Mouse (Mus musculus): ENCODE results near the gene Gdf10.

The Gdf10 gene

GRCm38 (mm10) chr14:33923168-33924070, at the start of gene Gdf10:
Gdf10 (plus strand) TSS chr14:33923587.
- no peak for DNase-seq

- no peak for DNase-seq
Observed at GRCm38 (mm10) chr14:33878826-33879225, 44.6 kb upstream of the Gdf10 start.

GRCm38 (mm10) chr14:33880236-33880635, 43.2 kb upstream of the Gdf10 start:
- DNase-seq: no peak

DNA sequence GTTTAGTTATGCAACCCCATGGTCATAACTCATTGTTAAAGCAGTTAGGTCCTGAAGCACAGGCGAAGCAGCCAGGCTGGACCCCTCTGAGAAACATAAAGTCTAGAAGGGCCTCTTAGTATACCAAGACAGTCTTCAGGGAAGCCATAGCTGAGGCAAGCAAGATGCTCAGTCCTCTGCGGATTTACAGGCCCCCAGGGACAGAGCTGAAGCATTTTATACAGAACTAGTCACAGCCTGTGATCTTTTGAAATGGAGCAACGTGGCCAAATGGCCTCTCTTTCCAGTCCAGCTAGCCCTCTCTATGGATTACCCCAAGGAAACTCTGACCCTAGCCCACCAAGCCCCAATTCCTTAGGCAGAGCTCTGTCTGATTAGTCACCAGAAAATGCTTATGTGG, 41.9 kb upstream of the Gdf10 start:
- no peak for DNase-seq

DNA sequence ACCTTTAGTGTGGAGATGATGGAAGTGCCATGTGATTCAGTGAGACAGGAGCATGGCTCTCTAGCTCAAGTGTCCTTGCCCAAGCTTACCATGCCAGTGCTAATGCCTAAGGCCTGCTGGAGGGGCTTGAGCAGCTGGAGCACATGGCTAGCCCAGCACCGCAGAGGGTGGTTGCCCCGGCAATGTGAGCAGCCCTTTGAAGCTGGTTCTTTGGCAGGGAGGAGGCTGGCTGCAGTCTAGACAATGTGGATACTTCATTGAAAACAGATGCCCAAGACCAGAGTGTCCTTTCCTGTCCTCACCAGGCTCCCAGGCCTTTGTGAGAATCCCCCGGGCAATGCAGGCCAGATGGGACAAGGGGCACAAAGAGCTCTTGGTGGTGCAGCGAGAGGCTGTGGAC, 40.3 kb upstream of the Gdf10 start:
- no peak for DNase-seq

- no peak for DNase-seq
Observed at GRCm38 (mm10) chr14:33885466-33885865, 37.9 kb upstream of the Gdf10 start.

DNA sequence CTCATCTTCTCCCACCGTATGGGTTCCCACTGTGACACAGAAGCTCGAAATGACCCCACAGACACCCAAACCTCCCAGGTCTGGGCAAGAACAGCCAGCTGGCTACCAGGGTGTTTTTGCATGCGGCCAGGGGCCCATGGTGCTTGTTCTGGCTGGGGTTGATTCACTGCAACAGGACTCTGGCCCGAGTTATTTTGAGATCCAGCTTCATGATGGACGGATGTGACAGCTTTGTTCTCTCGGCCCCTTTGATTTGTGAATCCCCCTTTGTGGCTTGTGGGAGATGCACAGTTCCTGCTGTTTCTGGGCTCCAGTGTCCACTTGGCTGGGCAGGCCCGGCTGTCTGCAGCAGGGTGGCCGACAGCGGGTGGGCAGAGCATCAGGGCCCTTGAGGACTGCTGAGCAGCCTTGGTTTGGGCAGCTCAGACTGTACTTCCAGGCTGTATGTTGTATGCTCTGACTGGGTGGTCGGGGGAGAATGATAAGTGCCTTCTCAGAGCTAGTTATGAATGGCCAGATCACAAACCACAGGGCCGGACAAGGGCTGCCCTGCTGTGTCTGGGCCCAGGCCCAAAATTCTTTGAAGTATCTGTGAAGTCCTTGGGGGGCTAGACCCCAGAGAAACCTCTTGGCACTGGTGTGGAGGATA, 34.9 kb upstream of the Gdf10 start:
- no peak for DNase-seq

GRCm38 (mm10) chr14:33889971-33890370, 33.4 kb upstream of the Gdf10 start:
- DNase-seq: no peak

- no peak for DNase-seq
Observed at GRCm38 (mm10) chr14:33891507-33891906, 31.9 kb upstream of the Gdf10 start.

- DNase-seq: no peak
Observed at GRCm38 (mm10) chr14:33895777-33896176, 27.6 kb upstream of the Gdf10 start.

GRCm38 (mm10) chr14:33896628-33897300, 26.6 kb upstream of the Gdf10 start:
- no peak for DNase-seq

DNA sequence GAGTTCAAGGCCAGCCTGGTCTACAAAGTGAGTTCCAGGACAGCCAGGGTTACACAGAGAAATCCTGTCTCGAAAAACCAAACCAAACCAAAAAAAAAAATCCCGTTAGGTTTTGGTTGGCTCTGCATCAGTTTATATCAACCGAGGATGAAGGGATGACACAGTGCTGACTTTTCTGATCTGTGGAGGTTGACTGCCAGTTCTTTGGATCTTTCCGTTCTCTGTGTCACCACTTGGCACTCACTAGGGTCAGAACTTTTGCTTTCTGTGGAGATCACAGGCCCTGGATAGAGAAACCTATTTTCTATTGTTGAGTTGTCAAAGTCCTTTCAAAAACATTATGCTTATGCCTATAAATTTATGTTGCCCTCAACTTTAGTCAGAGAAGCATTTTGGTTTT, 20.6 kb upstream of the Gdf10 start:
- no peak for DNase-seq

GRCm38 (mm10) chr14:33903199-33903598, 20.2 kb upstream of the Gdf10 start:
- DNase-seq: no peak

DNA sequence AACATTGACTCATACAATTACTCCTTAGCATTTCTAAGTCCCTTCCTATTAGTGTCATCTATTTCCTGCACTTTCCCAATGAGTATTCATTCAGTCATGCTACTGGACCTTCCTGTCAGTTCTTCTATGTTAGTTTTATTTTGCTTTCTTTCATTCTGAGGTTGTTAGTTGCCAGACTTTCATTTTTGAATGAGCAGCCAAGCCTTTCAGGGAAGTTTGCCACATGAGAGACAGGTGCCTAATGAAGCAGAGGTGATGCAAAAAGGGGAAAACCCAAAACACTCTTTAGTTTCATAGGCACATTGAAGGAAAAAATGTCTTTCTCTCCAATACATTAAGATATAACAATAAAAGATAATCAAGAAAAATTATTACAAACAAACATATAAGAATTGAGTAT, 18.5 kb upstream of the Gdf10 start:
- no peak for DNase-seq

DNA sequence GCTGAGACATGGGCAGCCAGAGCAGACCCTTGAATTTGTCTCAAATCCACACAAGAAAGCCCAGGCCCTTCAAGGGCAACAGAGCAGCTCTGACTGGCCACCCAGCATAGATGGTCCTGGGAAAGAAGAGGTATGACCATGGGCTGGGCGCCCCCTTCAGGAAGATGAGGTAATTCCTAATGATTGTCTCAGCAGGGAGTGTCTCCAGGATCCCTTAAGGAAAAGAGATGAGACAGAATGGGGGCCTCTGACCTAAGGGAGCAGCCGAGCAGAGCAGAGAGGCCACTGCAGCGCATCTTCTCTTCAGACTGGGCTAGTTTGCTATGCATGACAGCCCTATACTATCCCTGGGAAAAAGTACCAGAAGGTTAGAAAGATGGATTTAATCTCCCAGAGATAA, 9.7 kb upstream of the Gdf10 start:
- DNase-seq: no peak

DNA sequence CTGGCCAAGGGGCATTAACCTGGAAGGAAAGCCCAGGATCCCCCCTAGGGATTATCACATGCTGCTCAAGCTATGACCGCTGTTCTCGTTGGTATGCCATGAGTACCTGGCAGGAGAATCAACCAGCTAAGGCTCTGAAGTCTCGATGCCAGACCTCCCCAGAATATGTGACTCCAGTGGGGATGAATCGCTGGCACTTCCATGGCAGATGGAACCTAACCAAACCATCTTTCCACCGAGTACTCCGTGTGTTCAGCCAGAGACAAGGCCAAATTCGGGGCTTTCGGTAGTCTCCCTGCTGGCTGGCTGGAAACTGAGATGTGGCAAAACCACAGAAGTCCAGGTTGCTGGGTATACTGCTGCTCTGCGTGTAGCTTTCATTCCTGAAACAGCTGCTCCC, 9.2 kb upstream of the Gdf10 start:
- DNase-seq: no peak

- no peak for DNase-seq
Observed at GRCm38 (mm10) chr14:33920727-33921559, 2.4 kb upstream of the Gdf10 start.

DNA sequence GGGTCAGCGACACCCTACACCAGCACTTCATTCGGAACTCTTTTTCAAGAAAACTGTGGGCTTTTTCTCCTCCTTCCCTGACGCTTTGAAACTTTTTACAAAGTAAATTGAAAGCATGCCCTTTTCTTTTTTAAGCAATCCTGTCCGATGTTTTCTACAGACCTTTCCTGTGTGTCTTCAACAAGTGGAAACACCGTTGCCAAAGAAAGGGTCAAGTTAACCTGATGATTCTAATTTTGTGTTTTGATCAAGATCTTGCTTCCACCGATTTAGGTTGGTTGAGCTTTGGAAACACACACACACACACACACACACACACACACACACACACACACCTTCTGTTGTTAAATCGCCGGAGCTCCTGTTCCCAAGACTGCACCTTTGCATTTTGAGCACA, 618 bp upstream of the Gdf10 start:
- no peak for DNase-seq

- DNase-seq: no peak
Observed at GRCm38 (mm10) chr14:33931853-33932252, 8.5 kb downstream of the Gdf10 start.

GRCm38 (mm10) chr14:33932935-33933703, 9.7 kb downstream of the Gdf10 start:
- peak in 1 of 2 experiments; percentile 29 for DNase-seq

DNA sequence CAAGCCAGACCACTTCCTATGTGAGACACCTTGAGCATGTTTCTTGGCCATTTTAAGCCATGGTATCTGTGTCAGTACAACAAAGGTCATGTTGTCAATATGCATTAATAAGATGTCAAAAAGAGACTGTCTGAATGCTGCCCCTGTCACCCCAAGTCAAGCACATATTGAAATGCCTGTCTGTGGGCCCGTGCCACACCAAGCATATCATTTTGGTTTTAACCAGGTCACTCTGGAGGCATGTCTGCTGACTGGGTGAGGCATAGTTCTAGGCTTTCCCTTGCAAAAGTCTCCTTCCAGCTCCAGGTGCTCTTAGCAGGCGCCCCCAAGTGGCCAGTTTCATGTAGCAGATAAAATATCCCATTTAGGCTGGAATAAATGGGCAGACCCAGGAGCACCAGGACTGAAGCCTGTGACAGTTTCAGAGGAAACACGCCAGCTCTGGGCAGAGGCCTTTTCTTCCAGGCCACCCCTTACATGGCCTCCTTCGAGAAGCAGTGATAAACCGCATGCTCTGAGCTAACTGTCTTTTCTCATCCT, 10.5 kb downstream of the Gdf10 start:
- no peak for DNase-seq

DNA sequence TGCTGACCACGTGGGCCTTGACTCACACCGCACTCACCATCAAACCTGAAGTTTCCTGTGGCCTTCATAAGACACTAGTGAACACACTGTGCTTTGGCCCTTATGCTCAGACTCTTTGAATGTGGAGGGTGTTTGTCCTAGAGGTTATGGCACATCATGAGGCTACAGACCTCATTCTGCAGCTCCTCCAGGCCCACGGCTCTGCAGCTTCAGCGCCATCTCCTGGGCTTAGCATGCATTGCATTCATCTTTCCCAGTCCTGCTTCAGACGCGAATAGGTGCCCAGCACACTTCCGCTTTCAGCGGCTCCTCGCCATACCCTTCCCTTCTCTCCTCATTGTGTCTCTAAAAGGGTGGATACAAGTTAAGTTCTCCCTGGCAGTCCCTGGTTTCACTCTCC, 15.7 kb downstream of the Gdf10 start:
- no peak for DNase-seq

Data from thymus, postnatal 36 days (tissue).